Mouse (Mus musculus): ENCODE results near the gene Lysmd3.

DNA sequence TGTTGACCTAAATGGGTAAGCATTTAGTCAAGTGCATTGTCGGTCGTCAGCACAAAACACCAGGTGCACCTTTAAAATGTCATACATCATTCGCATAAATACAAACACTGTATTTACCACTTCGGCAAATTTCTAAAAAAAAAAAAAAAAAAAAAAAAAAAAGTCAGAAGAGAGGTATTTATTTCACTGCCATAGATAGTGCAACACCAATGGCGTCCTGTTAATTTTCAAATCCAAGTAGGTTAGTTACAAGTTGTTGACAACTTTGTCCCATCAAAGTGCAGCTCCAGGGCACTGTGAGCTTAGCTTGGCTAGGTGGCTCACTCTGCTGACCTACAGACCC lies 484 bp upstream of the Lysmd3 start:
- TF ChIP-seq CTCF (IDR thresholded peaks at IDR 0.05) (no peak), EP300 (IDR thresholded peaks at IDR 0.05; ENCODE audit: insufficient read depth, low read depth, low read length) (no peak), POLR2A (IDR thresholded peaks at IDR 0.05; ENCODE audit: insufficient read depth, low read depth, low read length) (no peak)

Measured in heart, adult 2 months (tissue).